Mouse (Mus musculus) MEL (cell line): Measurements from ENCODE around the gene Camk2b. TPM values are rescaled to one million over a fixed set of nuclear protein-coding genes. Genes with fewer than 3 reads are reported as not detected.

Source experiments
- DNase-seq: peaks from one replicate; pipeline ENCODE4 v3.0.0; 2011; ENCODE audit warnings: low read depth, low spot score
- H3K27ac ChIP-seq: 2 replicates; pipeline ENCODE4 v1.5.1; 2012; ENCODE audit warnings: low read depth, mild to moderate bottlenecking, control low read depth, low read length, moderate library complexity; ENCODE audit not compliant: control insufficient read depth
- H3K27me3 ChIP-seq, 2 experiments: fragments of 150-350 bp in 1 of 2; sonication (generic) in 1 of 2; 2 replicates each; pipeline ENCODE4 v1.6.1; 2012; ENCODE audit warnings: low read length in 2 of 2, mild to moderate bottlenecking in 2 of 2, improper control_type of control experiment in 1 of 2, moderate library complexity in 1 of 2; ENCODE audit not compliant: insufficient read depth in 2 of 2, control insufficient read depth in 1 of 2
- H3K36me3 ChIP-seq, 2 experiments: 2 replicates each; pipeline ENCODE4 v1.6.1; 2012 to 2014; ENCODE audit warnings: low read length in 2 of 2, improper control_type of control experiment in 1 of 2, inconsistent platforms in 1 of 2, mild to moderate bottlenecking in 1 of 2; ENCODE audit not compliant: insufficient read depth in 2 of 2, control insufficient read depth in 1 of 2
- H3K4me1 ChIP-seq, 2 experiments: fragments of 150-350 bp in 1 of 2; sonication (generic) in 1 of 2; 2 replicates each; pipeline ENCODE4 v1.6.1; 2012; ENCODE audit warnings: low read length in 2 of 2, improper control_type of control experiment in 1 of 2, mild to moderate bottlenecking in 1 of 2; ENCODE audit not compliant: insufficient read depth in 2 of 2, control insufficient read depth in 1 of 2
- H3K4me3 ChIP-seq, 2 experiments: fragments of 150-350 bp in 1 of 2; sonication (generic) in 1 of 2; 2 replicates each; pipeline ENCODE4 v1.5.1; 2012; ENCODE audit warnings: low read depth in 2 of 2, low read length in 2 of 2, mild to moderate bottlenecking in 2 of 2, moderate library complexity in 2 of 2, control low read depth in 1 of 2, improper control_type of control experiment in 1 of 2; ENCODE audit not compliant: control insufficient read depth in 1 of 2, insufficient read depth in 1 of 2
- H3K79me2 ChIP-seq: 2 replicates; pipeline ENCODE4 v1.6.1; 2012; ENCODE audit warnings: mild to moderate bottlenecking, low read length, moderate library complexity; ENCODE audit not compliant: control insufficient read depth, poor library complexity, insufficient read depth
- H3K9ac ChIP-seq: 2 replicates; pipeline ENCODE4 v1.6.1; 2012; ENCODE audit warnings: low read depth, mild to moderate bottlenecking, control low read depth, low read length, moderate library complexity; ENCODE audit not compliant: control insufficient read depth, poor library complexity, severe bottlenecking
- H3K9me3 ChIP-seq: fragments of 150-350 bp; sonication (generic); replicated peaks from 2 replicates; pipeline ENCODE4 v1.6.1; 2012; ENCODE audit warnings: mild to moderate bottlenecking, low read length, improper control_type of control experiment, moderate library complexity; ENCODE audit not compliant: insufficient read depth
- BHLHE40 ChIP-seq: IDR thresholded peaks from 2 replicates; pipeline ENCODE4 v1.6.1; 2012; ENCODE audit warnings: low read depth, mild to moderate bottlenecking, inconsistent platforms, low read length, improper control_type of control experiment, borderline replicate concordance
- CHD2 ChIP-seq: IDR thresholded peaks from 2 replicates; pipeline ENCODE4 v1.6.1; 2011; ENCODE audit warnings: low read length, improper control_type of control experiment
- CTCF ChIP-seq, 3 experiments: IDR thresholded peaks in 2 of 3; conservative IDR thresholded peaks in 1 of 3; 2 replicates each; pipeline ENCODE4 v1.5.1; 2011 to 2012; ENCODE audit warnings: low read length in 3 of 3, low read depth in 2 of 3, mild to moderate bottlenecking in 2 of 3, improper control_type of control experiment in 1 of 3, inconsistent platforms in 1 of 3, mixed read lengths in 1 of 3, moderate library complexity in 1 of 3; ENCODE audit not compliant: control insufficient read depth in 1 of 3, insufficient read depth in 1 of 3, poor library complexity in 1 of 3, severe bottlenecking in 1 of 3
- ETS1 ChIP-seq: IDR thresholded peaks from 2 replicates; pipeline ENCODE4 v1.6.1; 2012; ENCODE audit warnings: low read depth, mild to moderate bottlenecking, inconsistent platforms, low read length, improper control_type of control experiment, moderate library complexity
- GATA1 ChIP-seq: IDR thresholded peaks from 2 replicates; pipeline ENCODE4 v1.6.1; 2011; ENCODE audit warnings: low read depth, low read length, improper control_type of control experiment
- MAX ChIP-seq: IDR thresholded peaks from 2 replicates; pipeline ENCODE4 v1.6.1; 2011; ENCODE audit warnings: low read length, improper control_type of control experiment
- MEF2A ChIP-seq: IDR thresholded peaks from 2 replicates; pipeline ENCODE4 v1.6.1; 2014; ENCODE audit warnings: low read depth, mild to moderate bottlenecking, inconsistent platforms, low read length, improper control_type of control experiment; ENCODE audit not compliant: poor library complexity, insufficient replicate concordance, severe bottlenecking; ENCODE audit errors: extremely low read depth
- MXI1 ChIP-seq: IDR thresholded peaks from 2 replicates; pipeline ENCODE4 v1.6.1; 2011; ENCODE audit warnings: mild to moderate bottlenecking, low read depth, low read length, improper control_type of control experiment
- MYB ChIP-seq: IDR thresholded peaks from 2 replicates; pipeline ENCODE4 v1.6.1; 2011; ENCODE audit warnings: mild to moderate bottlenecking, low read depth, low read length, improper control_type of control experiment
- RCOR1 ChIP-seq: IDR thresholded peaks from 2 replicates; pipeline ENCODE4 v1.6.1; 2012; ENCODE audit warnings: low read depth, mild to moderate bottlenecking, inconsistent platforms, low read length, improper control_type of control experiment
- ZMIZ1 ChIP-seq: IDR thresholded peaks from 2 replicates; pipeline ENCODE4 v1.6.1; 2012; ENCODE audit warnings: low read depth, mild to moderate bottlenecking, inconsistent platforms, low read length, improper control_type of control experiment, moderate library complexity
- polyA plus RNA-seq, 2 experiments: library from polyadenylated mRNA; stranded (reverse) in 1 of 2; unstranded in 1 of 2; fragments of >175 nt in 1 of 2; fragments of >200 nt in 1 of 2; gene quantifications; 2 replicates each; pipeline versions ENCODE4 v1.2.1 to v1.2.4; 2012; ENCODE audit warnings: low replicate concordance in 2 of 2, low read depth in 1 of 2; ENCODE audit not compliant: insufficient read length in 2 of 2, insufficient read depth in 1 of 2, missing spikeins in 1 of 2
- total RNA-seq: library from RNA; depleted of rRNA; stranded (reverse); fragments of 300-350 nt; gene quantifications from 2 replicates; pipeline ENCODE4 v1.2.3, GENCODE M21; 2012

Camk2b gene
- total and polyA plus RNA-seq, 3 experiments: 0.04 TPM; not detected in 1

GRCm38 (mm10) chr11:6038929-6039328, 27.2 kb downstream of the Camk2b start:
- Histone ChIP-seq H3K79me2 (no peaks in the 10 kb centered on the region), H3K27ac (no peak overlapping the region), H3K27me3 (peaks cover 0 to 7% of the 10 kb centered on the region in 2 experiments; a peak in 3 of 4 replicates), H3K36me3 (no peaks in the 10 kb centered on the region), H3K4me1 (no peaks in the 10 kb centered on the region), H3K9me3 (no peaks in the 10 kb centered on the region), H3K9ac (no peak overlapping the region), H3K4me3 (no peak overlapping the region)
- TF ChIP-seq GATA1: no peak
- DNase-seq: no peak

GRCm38 (mm10) chr11:6037686-6038085, 28.5 kb downstream of the Camk2b start:
- Histone ChIP-seq H3K36me3 (no peaks in the 10 kb centered on the region), H3K79me2 (no peaks in the 10 kb centered on the region)
- TF ChIP-seq MXI1 (no peak), BHLHE40 (no peak), MYB (no peak), ZMIZ1 (no peak), CTCF (IDR thresholded peaks at IDR 0.05 in 2 of 3, conservative IDR thresholded peaks at IDR 0.05 in 1 of 3; ENCODE audit: control insufficient read depth in 1 of 3, insufficient read depth in 1 of 3, low read depth in 2 of 3, low read length in 3 of 3, poor library complexity in 1 of 3, severe bottlenecking in 1 of 3) (no peak), ETS1 (no peak), MAX (no peak), RCOR1 (no peak)
- TF ChIP-seq, all 39 proteins: peak for 0
- no peak overlapping the region for H3K4me3 ChIP-seq
- no peak overlapping the region for H3K27ac ChIP-seq
- peaks cover 0 to 7% of the 10 kb centered on the region in 2 experiments; a peak in 3 of 4 replicates for H3K27me3 ChIP-seq
- no peak overlapping the region for H3K9ac ChIP-seq
- DNase-seq: no peak
- no peaks in the 10 kb centered on the region for H3K9me3 ChIP-seq
- H3K4me1 ChIP-seq: no peaks in the 10 kb centered on the region

- Histone ChIP-seq H3K27ac (no peak overlapping the region), H3K79me2 (no peaks in the 10 kb centered on the region), H3K9me3 (no peaks in the 10 kb centered on the region), H3K9ac (no peak overlapping the region), H3K4me3 (no peak overlapping the region), H3K27me3 (peaks cover 0 to 7% of the 10 kb centered on the region in 2 experiments; a peak in 3 of 4 replicates), H3K36me3 (no peaks in the 10 kb centered on the region), H3K4me1 (no peaks in the 10 kb centered on the region)
- DNase-seq: no peak
- TF ChIP-seq BHLHE40: no peak
- no peak for TF ChIP-seq RCOR1
- TF ChIP-seq MEF2A: no peak
- no peak for TF ChIP-seq MAX
- TF ChIP-seq CHD2: no peak
Measured at GRCm38 (mm10) chr11:6037198-6037597, 29.0 kb downstream of the Camk2b start.
